Mouse (Mus musculus) kidney, adult 2 months (tissue): ENCODE measurements at regions not wholly inside any gene's neighbourhood (a gene's known extent, or its start where the extent isn't known, plus 50 kb on each side); places are given as distances from the start of the nearest gene placed in this dataset.

ENCODE experiments used
- CTCF ChIP-seq: fragments of 200-500 bp; conservative IDR thresholded peaks from 2 replicates; pipeline ENCODE4 v1.5.1; 2011; ENCODE audit warnings: low read depth, mild to moderate bottlenecking, control low read depth, low read length, moderate library complexity, mixed read lengths; ENCODE audit not compliant: insufficient read depth, insufficient read length
- POLR2A ChIP-seq: fragments of 200-500 bp; IDR thresholded peaks from one replicate; pipeline ENCODE4 v1.6.1; 2011; ENCODE audit warnings: low read depth, low read length, control low read depth

GRCm38 (mm10) chr3:56281507-56281906 is 98.0 kb upstream of the Nbea start:
- no peak for TF ChIP-seq CTCF
- no peak for TF ChIP-seq POLR2A
